Mouse (Mus musculus): ENCODE measurements around the gene Gm973.
"Not testable (repeated sequence)": the region's sequence is repeated elsewhere in the genome, so short reads cannot be mapped to it uniquely, and the experiment has no call there.

DNA sequence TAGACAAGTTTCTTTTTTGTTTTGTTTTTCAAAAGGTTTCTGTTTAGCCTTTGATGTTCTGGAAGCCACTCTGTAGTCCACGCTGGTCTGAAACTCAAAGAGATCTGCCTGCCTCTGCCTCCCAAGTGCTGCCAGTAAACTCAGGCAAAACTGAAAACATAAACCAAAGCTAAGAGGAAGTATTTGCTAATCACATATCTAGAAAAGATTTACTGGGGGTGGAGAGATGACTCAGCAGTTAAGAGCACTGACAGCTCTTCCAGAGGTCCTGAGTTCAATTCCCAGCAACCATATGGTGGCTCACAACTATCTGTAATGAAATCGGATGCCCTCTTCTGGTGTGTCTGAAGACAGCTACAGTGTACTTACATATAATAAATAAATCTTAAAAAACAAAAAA is 130.4 kb downstream of the Gm973 start:
- TF ChIP-seq CTCF (IDR thresholded peaks at IDR 0.05; ENCODE audit: control insufficient read depth, insufficient read depth, insufficient read length); MAX (IDR thresholded peaks at IDR 0.05); USF1 (IDR thresholded peaks at IDR 0.05; ENCODE audit: low read depth); MYOD1 (IDR thresholded peaks at IDR 0.05; ENCODE audit: control insufficient read depth, insufficient read length, low read depth); CEBPB (IDR thresholded peaks at IDR 0.05; ENCODE audit: low read depth); MYOG (IDR thresholded peaks at IDR 0.05; ENCODE audit: control insufficient read depth, extremely low read depth, insufficient read length): not testable (repeated sequence)

Data from C2C12 (cell line).